Mouse (Mus musculus) thymus, postnatal 36 days (tissue): ENCODE measurements at regions not wholly inside any gene's neighbourhood (a gene's known extent, or its start where the extent isn't known, plus 50 kb on each side); places are given as distances from the start of the nearest gene placed in this dataset.

Source experiments
- DNase-seq, 2 experiments: peaks; one replicate each; pipeline ENCODE4 v3.0.0; 2022; ENCODE audit warnings: mixed read lengths in 2 of 2

GRCm38 (mm10) chr17:88316213-88316967 lies 124.1 kb upstream of the Foxn2 start:
- DNase-seq, result peak; percentile 63 to 72

GRCm38 (mm10) chr17:88317311-88317710 lies 123.2 kb upstream of the Foxn2 start:
- no peak for DNase-seq

- DNase-seq, result no peak
These were observed 122.7 kb upstream of the Foxn2 start for GRCm38 (mm10) chr17:88317806-88318205.

GRCm38 (mm10) chr17:88318207-88318791 lies 122.2 kb upstream of the Foxn2 start:
- DNase-seq, result no peak

GRCm38 (mm10) chr17:88318936-88319335 lies 121.6 kb upstream of the Foxn2 start:
- DNase-seq, result no peak

- no peak for DNase-seq
These were observed 119.8 kb upstream of the Foxn2 start for GRCm38 (mm10) chr17:88320686-88321085.

- DNase-seq, result no peak
These were observed 115.1 kb upstream of the Foxn2 start for GRCm38 (mm10) chr17:88325326-88325909.

GRCm38 (mm10) chr17:88325910-88326739 lies 114.4 kb upstream of the Foxn2 start:
- DNase-seq, result no peak

GRCm38 (mm10) chr17:88326740-88327123 lies 113.8 kb upstream of the Foxn2 start:
- no peak for DNase-seq

GRCm38 (mm10) chr17:88327791-88328190 lies 112.7 kb upstream of the Foxn2 start:
- DNase-seq, result no peak

GRCm38 (mm10) chr17:88328807-88329206 lies 111.7 kb upstream of the Foxn2 start:
- no peak for DNase-seq

GRCm38 (mm10) chr17:88329715-88330114 lies 110.8 kb upstream of the Foxn2 start:
- DNase-seq, result no peak

GRCm38 (mm10) chr17:88330129-88330528 lies 110.4 kb upstream of the Foxn2 start:
- DNase-seq, result no peak

- no peak for DNase-seq
These were observed 106.7 kb upstream of the Foxn2 start for GRCm38 (mm10) chr17:88333816-88334215.

- no peak for DNase-seq
These were observed 105.2 kb upstream of the Foxn2 start for GRCm38 (mm10) chr17:88335271-88335670.

- no peak for DNase-seq
These were observed 104.3 kb upstream of the Foxn2 start for GRCm38 (mm10) chr17:88336140-88336769.

- DNase-seq, result no peak
These were observed 102.7 kb upstream of the Foxn2 start for GRCm38 (mm10) chr17:88337649-88338404.

GRCm38 (mm10) chr17:88341141-88341540 lies 99.4 kb upstream of the Foxn2 start:
- no peak for DNase-seq

GRCm38 (mm10) chr17:88341599-88341998 lies 98.9 kb upstream of the Foxn2 start:
- no peak for DNase-seq

GRCm38 (mm10) chr17:88343091-88343783 lies 97.3 kb upstream of the Foxn2 start:
- DNase-seq, result no peak

GRCm38 (mm10) chr17:88345433-88345832 lies 95.1 kb upstream of the Foxn2 start:
- no peak for DNase-seq
